Mouse (Mus musculus) granulocyte monocyte progenitor cell, adult 5-6 weeks (primary cell): ENCODE data around the gene Rad9b. TPM values are rescaled to one million over a fixed set of nuclear protein-coding genes. Genes with fewer than 3 reads are reported as not detected.
"Not testable (repeated sequence)": the region's sequence is repeated elsewhere in the genome, so short reads cannot be mapped to it uniquely, and the experiment has no call there.

Experiments
- ATAC-seq: replicated peaks from 2 replicates; pipeline ENCODE4 v1.8.0; 2016; ENCODE audit warnings: mild to moderate bottlenecking, moderate TSS enrichment, inconsistent platforms; ENCODE audit not compliant: poor library complexity, severe bottlenecking
- total RNA-seq, 2 experiments: library from RNA; stranded (forward) in 1 of 2; stranded (reverse) in 1 of 2; fragments of 200-712, 200-1000 nt in 1 of 2; fragments of >200 nt in 1 of 2; fragmentation: Nextera tagmentation in 1 of 2; gene quantifications; 2 replicates each; pipeline ENCODE4 v1.2.3; 2014 to 2017

Gene Rad9b
- total RNA-seq, 2 experiments from 2014 or later, result 3.3 to 5.6 TPM

DNA sequence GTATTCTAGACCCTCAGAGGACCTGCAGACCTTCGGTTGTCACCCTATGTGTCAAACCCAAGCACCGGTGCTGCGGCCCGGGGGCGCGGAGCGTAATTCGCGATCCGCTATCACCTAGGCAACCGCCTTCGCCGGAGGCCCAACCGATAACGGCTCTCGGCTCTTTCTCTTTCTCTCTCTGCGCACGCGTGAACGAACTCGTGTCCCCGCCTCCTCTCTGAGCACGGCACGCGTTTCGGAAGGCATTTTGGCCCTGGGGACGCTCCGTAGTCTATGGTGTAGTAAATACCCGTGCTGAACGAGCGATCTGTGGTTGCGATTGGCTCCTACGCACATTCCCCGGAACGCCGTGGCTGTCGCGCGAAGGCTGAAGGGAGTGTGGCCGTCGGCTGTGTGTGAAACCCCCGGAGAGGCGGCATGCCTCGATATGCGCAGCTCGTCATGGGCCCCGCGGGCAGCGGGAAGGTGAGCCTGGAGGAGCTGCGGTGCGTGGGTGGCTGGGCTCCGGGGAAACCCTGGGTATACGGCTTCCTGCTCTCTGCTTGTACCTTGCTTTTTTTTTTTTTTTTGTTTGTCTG, 18.2 kb upstream of the Rad9b start, which contains the start of gene Fam216a:
TSS of gene Fam216a (minus strand) at position 173 of the 578 bp plus-strand sequence.
- peak; percentile 98 for ATAC-seq

DNA sequence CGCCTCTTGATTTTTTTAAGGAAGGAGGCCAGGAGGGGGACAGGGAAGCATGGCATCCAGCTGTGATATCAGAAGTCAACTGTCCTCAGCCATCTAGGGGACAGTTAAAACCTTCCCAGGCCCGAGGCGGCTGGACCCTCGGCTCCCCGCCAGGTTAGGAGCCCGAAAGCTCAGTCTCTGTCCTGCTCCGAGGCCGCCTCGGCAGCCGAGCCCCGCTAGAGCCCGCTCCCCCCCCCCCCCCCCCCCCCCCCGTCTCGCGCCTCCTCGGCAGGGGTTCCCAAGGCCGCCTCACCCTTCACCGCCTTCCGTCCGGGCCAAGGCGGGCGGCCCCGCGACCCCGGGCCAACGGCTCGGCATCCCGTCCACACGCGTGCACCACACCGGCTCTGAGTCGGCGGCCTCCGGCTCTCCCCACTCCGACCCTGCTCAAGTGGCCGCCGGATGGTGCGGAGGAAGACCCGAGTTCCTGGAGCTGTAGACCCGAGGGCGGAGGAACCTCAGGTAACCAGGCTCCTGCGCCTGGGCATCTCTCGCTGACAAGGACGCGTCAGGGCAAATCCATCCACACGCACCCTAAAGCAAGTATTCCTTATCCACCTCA, 17.7 kb upstream of the Rad9b start, which contains the start of gene Gpn3:
TSS of gene Gpn3 (plus strand) at position 286 of the 601 bp plus-strand sequence.
- ATAC-seq, result peak; percentile 39

DNA sequence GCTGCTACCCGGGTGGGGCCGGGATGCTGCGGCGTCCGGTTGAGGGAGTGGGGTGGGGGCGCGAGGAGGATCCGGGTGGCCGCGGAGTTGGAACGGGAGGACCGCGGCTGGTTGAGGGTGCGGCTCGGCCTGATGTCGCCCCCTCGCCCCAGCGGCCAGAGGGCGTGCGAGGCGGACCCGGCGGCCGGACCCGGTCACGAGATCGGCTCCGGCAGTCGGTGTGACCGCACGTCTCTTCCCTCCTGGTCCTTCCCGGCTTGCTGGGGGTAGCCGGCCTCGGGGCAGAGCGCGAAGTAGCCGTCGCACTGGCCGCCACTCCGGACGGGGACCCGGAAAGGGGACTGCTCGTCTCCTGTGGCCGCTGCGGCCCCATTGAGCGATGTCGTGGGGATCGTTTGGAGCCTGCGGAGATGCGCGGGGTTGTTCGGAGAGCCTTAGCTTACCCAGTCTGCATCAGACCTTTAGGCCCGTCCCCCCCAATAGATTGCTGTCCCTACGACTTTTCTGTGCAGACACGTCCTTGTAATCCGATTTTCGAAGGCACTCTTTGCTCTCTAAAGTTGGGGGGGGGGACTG, 547 bp upstream of the Rad9b start:
- peak; percentile 64 for ATAC-seq

DNA sequence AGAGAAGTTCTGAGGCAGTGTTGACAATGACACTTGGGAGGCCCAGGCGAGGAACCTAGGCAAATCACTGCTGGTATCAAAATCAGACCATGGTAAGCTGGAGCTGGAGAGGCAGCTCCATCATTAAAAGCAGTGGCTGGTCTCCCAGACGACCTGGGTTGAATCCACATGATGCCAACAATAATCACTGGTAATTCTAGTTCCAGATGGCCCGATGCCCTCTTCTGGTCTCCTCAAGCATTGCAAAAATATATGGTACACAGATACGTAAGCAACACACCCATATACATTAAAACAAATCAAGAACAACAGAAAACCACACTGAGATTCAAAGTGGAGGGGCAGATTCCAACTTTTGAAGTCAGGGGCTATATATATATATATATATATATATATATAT, 8.3 kb downstream of the Rad9b start:
- ATAC-seq, result no peak

DNA sequence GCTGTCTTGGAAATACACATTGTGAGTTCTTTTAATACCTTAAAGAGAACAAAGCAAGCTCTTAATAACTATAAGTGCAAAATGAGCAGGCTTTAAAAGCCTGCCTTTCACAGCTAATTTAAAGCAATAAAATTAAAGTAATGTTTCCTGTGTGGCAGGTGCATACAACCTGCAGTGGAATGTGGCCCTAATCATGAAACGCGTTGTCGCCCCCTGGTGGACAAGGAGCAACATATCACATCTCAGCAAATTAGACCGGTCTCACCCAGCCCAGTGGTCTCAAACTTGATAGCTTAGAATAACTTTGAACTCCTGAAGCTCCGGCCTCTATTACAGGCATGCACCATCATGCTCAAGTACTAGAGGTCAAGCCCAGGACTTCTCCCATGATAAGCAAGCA, 9.8 kb downstream of the Rad9b start:
- ATAC-seq, result peak; percentile 71

DNA sequence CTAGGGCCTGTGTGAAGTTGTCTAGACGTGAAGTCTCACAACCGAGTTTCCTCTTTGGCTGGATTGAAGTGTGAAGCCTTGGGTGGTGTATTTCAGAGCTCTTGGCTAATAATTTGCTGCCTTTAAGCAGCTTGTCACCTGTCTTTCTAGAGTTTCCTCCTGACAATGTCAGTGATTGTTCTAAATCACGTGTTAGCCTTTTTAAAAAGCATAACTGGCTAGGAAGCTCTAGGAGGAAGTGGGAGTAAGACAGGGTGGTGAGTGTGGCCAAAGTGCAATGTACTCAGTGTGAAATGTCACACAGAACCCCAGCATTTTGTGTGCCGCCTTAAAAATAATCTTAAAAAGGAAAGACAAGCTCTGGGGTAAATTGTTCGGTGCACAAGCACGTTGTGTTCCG, 10.3 kb downstream of the Rad9b start:
- ATAC-seq, result peak; percentile 87

DNA sequence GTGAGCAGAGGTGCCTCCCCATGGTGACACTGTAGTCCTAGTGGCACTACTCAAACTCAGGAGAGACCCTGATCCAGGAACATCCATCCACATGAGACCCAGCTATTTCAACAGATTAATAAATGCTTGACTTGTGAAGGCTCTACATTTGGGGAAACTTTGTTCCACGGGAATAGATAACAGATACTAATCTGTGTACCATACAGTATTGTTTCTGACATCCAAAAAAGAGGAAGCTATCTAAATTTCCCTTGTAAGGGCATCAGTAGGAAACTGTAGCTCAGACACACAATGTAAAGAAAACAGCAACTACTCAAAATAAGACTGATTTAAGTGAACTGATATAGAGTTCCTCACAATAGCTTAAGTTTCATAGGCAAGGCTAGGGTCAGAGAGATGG, 11.2 kb downstream of the Rad9b start:
- 0 out of 2 replicates have a peak, but pooled peaks have one; percentile 33 for ATAC-seq

DNA sequence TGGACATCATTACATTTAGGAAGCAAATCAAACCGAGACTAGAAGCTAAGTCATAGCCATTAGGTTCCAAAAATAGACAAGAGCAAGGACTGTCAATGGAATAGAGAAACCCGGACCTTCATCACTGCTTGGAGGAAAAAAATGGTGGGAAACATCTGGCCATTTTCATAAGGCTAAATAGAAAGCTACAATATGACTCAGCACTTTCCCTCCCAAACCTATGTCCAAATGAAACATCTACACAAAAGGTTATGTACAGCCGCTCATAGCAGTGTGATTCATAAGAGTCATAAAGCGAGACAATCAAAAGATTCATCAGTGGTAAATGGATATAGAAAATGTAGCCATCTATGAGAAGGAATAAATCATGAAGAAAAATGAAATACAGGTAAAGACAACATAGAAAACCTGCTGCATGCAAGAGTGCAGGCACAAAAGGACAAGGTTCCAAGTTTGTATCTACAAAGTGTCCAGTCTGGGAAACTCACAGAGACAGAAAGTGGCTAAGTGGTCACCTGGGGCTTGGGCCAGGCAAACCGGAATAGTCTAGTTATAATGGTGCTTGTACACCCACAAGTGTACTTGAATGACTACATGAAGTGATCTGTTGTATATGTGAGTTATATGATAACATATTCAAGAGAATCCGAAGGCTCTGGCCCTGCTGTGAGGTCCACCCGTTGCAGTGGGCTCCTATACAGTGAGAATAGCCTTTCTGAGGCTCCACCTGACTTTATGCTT, 17.3 kb downstream of the Rad9b start:
- ATAC-seq, result no peak

DNA sequence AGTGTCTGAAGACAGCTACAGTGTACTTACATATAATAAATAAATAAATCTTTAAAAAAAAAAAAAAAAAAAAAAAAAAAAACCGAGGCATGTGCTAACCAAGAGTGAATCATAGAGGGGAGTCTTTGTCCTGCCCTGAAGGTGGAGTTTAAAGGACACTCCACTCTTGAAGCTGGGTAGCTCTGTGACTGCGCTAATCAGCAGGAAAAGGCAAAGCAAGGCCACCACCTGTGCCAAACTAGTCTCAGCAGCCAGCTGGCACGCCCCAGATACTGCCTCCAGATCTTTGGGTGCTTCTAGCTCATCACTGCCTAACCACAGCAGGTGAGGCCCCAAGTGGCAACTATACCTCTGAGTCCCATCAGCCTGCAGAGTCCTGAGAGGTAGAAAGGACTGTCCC, 19.4 kb downstream of the Rad9b start:
- no peak for ATAC-seq

DNA sequence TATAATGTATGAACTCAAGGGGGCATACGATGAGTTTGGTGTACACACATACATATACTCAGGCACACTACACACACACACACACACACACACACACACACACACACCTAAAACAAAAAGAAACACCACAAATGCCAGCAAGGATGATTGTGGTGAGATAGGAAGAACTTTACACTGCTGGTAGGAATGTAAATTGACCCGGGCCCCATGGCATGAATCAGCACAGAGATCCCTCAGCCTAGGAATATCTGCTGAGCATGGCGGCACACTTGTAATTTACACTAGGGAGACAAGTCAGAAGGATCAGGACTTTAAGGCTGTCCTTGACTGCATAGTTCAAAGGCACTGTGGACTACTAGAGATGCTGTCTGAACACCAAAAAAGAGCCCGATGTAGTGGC, 23.8 kb downstream of the Rad9b start:
- ATAC-seq, result no peak

DNA sequence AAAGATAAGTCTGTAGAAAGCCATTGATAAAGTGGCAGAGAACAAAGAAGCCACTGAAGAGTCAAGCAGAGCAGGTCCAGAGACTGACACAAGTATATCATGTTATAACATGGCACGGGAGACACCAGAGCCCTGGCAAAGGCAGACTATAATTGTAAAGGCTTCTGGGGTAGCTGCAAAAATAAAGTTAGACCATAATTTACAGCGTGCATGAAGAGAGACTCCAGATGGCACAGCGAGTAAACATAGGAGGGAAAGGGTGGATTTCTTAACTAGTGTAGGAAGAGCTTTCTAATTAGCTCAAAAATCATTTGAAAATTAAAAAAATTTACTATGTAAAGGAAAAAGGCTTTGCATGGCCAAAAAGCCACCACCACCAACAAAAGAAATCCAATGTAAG, 26.8 kb downstream of the Rad9b start:
- ATAC-seq, result no peak

DNA sequence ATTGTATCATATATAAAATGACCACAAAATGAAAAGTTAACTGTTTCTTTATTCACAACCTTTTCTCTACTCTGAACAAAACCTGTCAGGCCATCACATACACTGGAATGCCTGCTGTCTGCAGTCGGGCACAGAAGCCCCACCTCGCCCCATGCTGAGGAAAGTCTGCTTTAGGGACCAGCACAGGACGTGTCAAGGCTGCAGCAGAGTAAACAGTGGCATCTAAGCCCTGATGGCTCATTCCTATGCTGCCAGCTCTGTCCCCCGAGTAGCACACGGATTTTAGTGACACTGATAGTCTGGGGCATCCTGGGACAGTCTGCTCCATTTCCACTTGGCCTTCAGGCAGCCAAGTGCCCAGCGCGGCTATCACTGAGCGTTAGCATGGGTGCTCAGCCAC, 28.6 kb downstream of the Rad9b start:
- no peak for ATAC-seq

DNA sequence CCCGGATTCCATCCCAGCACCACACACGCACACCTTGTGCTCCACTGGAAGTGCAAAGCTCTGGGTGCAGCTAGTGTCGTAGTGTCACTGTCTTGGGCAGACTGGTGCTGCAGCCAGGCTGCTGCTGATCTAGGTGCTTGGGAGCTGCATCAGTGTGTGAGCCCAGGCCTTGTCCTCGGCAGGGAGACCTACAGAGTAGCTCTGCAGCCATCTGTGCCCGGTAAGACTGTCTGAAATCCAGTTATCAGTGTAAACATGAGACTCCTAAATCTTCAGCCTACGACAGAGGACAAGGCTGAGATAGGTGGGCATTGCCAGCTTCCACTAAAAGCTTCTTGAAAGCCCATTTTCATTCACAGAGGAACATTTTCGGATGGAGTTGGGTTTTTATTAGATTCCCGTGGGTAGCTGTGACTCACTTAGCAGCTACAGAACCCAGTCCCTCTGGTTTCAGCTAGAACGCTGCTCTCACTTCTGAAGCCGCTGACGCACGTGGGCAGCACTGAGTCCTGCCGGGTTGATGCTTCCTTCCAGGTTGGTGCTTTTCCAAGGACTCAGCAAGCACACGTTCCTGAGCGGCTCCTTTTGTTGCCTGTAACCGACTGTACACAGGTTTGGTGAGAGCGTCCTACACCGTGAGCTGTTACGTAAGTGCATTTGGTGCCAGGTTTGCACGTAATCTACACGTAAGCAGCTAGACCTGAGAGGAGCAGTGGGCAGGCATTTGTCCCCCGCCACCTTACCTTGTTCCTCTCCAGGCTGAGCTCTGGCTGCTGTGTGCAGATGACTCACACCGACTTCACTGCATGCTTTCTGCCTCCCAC, 29.2 kb downstream of the Rad9b start:
- no peak for ATAC-seq

DNA sequence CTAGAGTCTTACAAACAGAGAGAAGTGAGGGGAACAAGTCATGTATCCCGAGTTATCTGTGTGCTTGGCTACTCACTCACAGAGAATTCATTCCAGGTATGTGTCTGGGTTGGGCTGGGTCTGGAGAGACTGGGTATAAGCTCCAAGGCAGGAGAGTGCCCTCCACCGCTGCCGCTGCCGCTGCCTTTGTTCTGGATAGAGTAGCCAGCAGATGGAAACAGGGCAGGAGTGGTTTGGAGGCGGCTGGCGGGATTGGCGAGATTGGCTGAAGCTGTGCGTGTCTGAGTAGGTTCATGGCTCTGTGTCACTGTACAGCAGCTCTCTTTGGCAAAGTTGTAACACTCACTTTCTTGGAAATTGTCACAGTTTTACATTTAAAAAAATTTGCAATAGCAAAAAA, 30.5 kb downstream of the Rad9b start:
- ATAC-seq, result no peak

DNA sequence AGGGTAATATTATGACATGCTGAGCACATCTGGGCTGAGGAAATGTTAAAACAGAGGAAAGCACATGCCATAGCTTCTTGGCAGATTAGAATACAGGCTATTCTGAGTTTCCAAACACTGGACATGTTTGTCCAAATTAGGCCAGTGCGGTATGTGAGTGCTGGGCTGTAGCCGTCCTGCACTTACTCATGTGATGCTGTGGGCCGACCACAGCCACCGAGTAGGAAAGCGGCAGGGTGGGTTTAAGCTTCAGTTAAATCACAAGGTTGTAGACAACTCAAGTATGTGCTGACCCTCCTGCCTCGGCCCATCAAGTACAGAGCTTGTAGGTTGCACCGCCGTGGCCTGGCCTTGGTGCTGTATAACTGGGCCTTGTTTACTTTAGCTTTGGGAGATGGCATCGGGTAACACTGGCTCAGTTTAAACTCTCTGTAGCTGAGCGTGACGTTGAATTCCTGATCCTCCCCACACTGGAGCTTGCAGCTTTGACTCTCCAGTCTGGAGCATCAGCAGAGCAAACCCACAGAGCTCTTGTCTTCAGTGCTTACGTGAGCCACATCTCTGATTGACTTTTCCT, 33.7 kb downstream of the Rad9b start:
- no peak for ATAC-seq

DNA sequence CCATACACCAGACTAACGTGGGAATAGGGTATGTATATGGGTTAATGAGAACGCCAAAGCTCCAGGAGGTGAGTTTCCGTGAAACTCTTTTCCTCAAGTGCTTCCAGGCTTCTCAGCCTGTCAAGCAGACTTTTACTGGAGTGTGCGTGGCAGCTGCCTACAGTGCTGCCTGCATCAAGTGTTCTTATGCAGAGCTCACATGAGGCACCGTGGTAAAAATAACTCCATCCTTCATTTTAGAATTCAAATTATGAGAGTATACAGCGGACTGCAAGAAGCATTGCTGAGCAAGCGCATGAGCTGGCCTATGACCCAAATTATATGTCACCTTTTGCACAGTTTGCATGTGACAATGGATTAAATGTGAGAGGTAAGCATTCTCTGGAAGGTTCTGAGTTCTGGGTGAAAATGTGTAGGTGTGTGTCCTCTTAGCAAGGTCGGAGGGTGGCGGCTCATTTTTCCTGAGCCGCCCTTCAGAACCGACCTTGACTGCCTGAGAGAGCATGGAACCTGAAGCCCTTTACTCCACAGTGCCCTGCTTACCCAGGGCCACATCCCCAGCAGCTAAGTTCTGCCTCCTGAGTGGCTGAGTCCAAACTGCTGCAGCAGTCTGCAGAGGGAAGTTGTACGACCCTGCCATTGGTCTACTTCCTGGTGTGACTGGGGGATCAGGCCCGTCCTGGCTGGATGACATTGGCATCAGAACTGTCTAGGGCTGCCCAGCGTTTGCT, 34.4 kb downstream of the Rad9b start:
- no peak for ATAC-seq

DNA sequence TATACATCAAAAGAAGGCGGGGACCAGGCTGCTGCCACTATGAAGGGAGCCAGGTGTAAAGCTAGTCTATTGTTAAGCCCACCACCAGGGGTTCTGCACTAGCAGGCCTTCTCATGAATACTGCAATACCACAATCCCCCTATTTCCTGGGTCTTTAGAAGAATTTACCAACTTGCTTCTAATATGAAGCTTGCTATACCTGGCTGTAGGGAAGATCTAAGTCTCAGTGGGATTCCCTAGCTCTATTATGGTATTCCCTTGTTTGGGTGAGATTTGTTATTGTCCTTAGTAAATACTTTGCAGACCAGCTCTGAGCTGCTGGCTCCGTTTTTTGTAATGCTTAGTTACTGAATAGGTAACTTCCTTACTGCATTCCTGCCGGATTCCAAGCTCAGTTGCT, 35.1 kb downstream of the Rad9b start:
- not testable (repeated sequence) for ATAC-seq

DNA sequence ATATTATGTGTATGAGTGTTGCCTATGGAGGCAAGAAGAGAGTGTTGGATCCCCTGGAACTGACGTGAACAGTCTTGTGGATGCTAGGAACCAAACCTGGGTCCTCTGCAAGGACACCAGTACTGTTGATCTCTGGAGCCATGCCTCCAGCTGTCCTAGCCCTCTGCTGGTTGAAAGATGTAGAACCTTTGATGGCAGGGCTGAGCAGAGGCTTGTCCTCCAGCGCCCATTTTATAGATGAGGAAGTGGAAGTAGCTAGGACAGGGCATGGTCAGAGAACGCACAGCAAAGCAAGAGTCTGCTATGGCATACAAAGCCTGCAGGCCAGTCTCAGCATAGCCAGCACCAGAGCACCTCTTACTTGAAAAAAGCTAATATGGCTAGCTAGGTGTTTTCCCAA, 35.9 kb downstream of the Rad9b start:
- ATAC-seq, result peak; percentile 87

DNA sequence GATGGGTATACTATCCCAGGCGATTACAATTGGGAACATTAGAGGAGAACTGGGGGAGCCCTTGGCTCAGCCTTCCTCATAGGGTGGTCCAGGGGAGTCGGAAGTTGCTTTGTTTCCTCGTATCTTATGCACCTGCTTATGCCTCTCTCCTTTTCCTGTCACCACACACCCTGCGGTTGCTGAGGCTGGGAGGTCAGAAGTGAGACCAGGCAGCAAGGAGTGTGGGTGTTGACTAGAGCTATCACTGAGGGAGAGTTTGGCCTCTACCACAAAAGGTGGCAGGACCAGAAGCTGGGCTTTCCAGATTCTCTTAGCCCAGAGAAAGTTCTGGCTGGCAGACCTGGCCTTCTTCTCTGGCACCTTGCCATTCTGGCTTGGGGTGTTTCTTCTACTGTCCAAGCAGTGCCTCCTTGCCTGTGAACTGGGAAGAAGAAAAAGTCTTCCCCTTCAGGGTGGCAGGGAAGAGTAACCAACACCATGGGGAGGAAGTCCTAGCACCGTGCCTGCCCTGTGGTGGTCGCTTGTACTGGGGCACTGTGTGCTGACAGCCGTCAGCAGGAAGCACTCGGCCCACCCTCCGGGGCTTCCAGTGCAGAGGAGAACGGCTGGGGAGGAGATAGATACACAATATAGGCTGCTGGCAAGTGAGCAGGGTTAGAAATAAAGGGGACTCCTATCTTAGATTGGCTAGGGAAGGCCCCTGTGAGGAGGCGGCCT, 36.5 kb downstream of the Rad9b start:
- ATAC-seq, result no peak
